Mouse (Mus musculus): ENCODE measurements around the gene Gm12355.

- TF ChIP-seq CTCF (IDR thresholded peaks at IDR 0.05; ENCODE audit: extremely low read depth, insufficient read length, insufficient replicate concordance, low read depth, low read length): no peak
- no peak for TF ChIP-seq POLR2A (IDR thresholded peaks at IDR 0.05; ENCODE audit: low read depth, low read length)
Observed at GRCm38 (mm10) chr11:98671857-98672256, 46.4 kb upstream of the Gm12355 start.

Measured in small intestine, adult 2 months (tissue).